Comparison of ENCODE assay signal across 22 mouse cellular contexts in genomic region chr1:62955340-62955739, GRCm38 (mm10).
A peak's percentile ranks its signal among the peaks of the same experiment; 100 is the strongest.
DNase-seq lines count a peak whose midpoint lies in the region; ATAC-seq and TF ChIP-seq lines count a peak whose summit lies in the region.
"Had no signal": no experiment of that assay in that cellular context is flagged by ENCODE, and none has a peak within 500 bp of the region (broad histone marks: within the 10 kb centered on the region; RNA-seq: fewer than 3 reads in every experiment).

No protein-coding gene starts in this region.

- DNase-seq in forebrain, embryonic 14.5 days (ENCODE audit: low spot score), result peak; percentile 53
- no peak for DNase-seq in lung, postnatal 0 days (ENCODE audit: low spot score)
- no peak for DNase-seq in lung, adult 2 months
- peak; percentile 62 for DNase-seq in Muller cell, postnatal 12 days (ENCODE audit: inconsistent ontology term)
- peak; percentile 70 for DNase-seq in brain, embryonic 14.5 days (ENCODE audit: low read depth)
- no peak for DNase-seq in left cerebral cortex, adult 2 months (ENCODE audit: extremely low spot score in 1 of 2, low spot score in 2 of 2)
- DNase-seq in cerebellum, adult 11-12 months, result no peak
- DNase-seq: adrenal gland, adult 8-10 months; adrenal gland, postnatal 14 days; adrenal gland, postnatal 36 days; cerebellum, adult 11 months; cerebellum, adult 2 months; cerebellum, adult 9-10 months; cerebellum, postnatal 10 days; cerebellum, postnatal 25 days; forebrain, postnatal 0 days had no signal

- 3% methylated on average over 6 of the region's 6 CpGs for WGBS in forebrain, embryonic 14.5 days
- WGBS in forebrain, embryonic 12.5 days, result 7% methylated on average over 6 of the region's 6 CpGs
- 75% methylated on average over 6 of the region's 6 CpGs for WGBS in lung, postnatal 0 days
- 79% methylated on average over 6 of the region's 6 CpGs for WGBS in lung, adult 2 months

- no peak overlapping the region for H3K9ac ChIP-seq in forebrain, embryonic 14.5 days (ENCODE audit: low read length)
- no peak overlapping the region for H3K9ac ChIP-seq in forebrain, embryonic 12.5 days
- no peak overlapping the region for H3K9ac ChIP-seq in lung, postnatal 0 days (replicated peaks; ENCODE audit: low read depth)
- H3K9ac ChIP-seq: embryonic facial prominence, embryonic 12.5 days; forebrain, embryonic 13.5 days; forebrain, postnatal 0 days had no signal

- no peak overlapping the region for H3K27ac ChIP-seq in forebrain, embryonic 14.5 days (ENCODE audit: low read depth, low read length)
- H3K27ac ChIP-seq in forebrain, embryonic 12.5 days, result no peak overlapping the region
- peak overlapping the region; percentile 68; the same call in 1 of the 2 replicates for H3K27ac ChIP-seq in lung, postnatal 0 days (ENCODE audit: low read length)
- H3K27ac ChIP-seq in left cerebral cortex, adult 2 months, result no peak overlapping the region
- H3K27ac ChIP-seq: embryonic facial prominence, embryonic 10.5 days; embryonic facial prominence, embryonic 12.5 days; forebrain, embryonic 13.5 days had no signal

- TF ChIP-seq CTCF in lung, postnatal 0 days (IDR thresholded peaks at IDR 0.05), result no peak
- TF ChIP-seq CTCF in lung, adult 2 months (IDR thresholded peaks at IDR 0.05; ENCODE audit: insufficient read depth, low read length), result no peak
- TF ChIP-seq CTCF in brain, embryonic 14.5 days (IDR thresholded peaks at IDR 0.05; ENCODE audit: borderline replicate concordance, extremely low read depth, insufficient read depth, insufficient read length), result no peak
- no peak for TF ChIP-seq CTCF in left cerebral cortex, adult 2 months (IDR thresholded peaks at IDR 0.05)

- no peak for TF ChIP-seq EP300 in lung, postnatal 0 days (IDR thresholded peaks at IDR 0.05)

- no peaks in the 10 kb centered on the region for H3K27me3 ChIP-seq in forebrain, embryonic 14.5 days (replicated peaks; ENCODE audit: control insufficient read depth, insufficient read depth, low read length)
- peaks cover 47% of the 10 kb centered on the region for H3K27me3 ChIP-seq in forebrain, embryonic 12.5 days
- H3K27me3 ChIP-seq in lung, postnatal 0 days (replicated peaks; ENCODE audit: insufficient read depth, low read length), result no peaks in the 10 kb centered on the region
- H3K27me3 ChIP-seq: embryonic facial prominence, embryonic 12.5 days; Patski had no signal

- TF ChIP-seq POLR2A in lung, adult 2 months (IDR thresholded peaks at IDR 0.05; ENCODE audit: borderline replicate concordance, extremely low read depth, low read depth, low read length), result no peak
- TF ChIP-seq POLR2A in brain, embryonic 14.5 days (IDR thresholded peaks at IDR 0.05; ENCODE audit: borderline replicate concordance, extremely low read depth, insufficient read depth, insufficient read length, poor library complexity, severe bottlenecking), result no peak

- no peaks in the 10 kb centered on the region for H3K4me1 ChIP-seq in forebrain, embryonic 14.5 days (ENCODE audit: control insufficient read depth, insufficient read depth, low read length)
- peaks cover 10% of the 10 kb centered on the region for H3K4me1 ChIP-seq in forebrain, embryonic 12.5 days
- H3K4me1 ChIP-seq in lung, postnatal 0 days (ENCODE audit: insufficient read depth, low read depth, low read length), result no peaks in the 10 kb centered on the region; the same call in 1 of the 2 replicates
- no peaks in the 10 kb centered on the region; the same call in 1 of the 2 replicates for H3K4me1 ChIP-seq in lung, adult 2 months (ENCODE audit: control insufficient read depth, insufficient read depth, low read length)
- H3K4me1 ChIP-seq: embryonic facial prominence, embryonic 12.5 days had no signal

- H3K9me3 ChIP-seq in forebrain, embryonic 14.5 days (replicated peaks; ENCODE audit: control insufficient read depth, low read length), result no peaks in the 10 kb centered on the region
- no peaks in the 10 kb centered on the region for H3K9me3 ChIP-seq in forebrain, embryonic 12.5 days
- H3K9me3 ChIP-seq in lung, postnatal 0 days (ENCODE audit: low read length), result no peaks in the 10 kb centered on the region
- H3K9me3 ChIP-seq: embryonic facial prominence, embryonic 10.5 days; embryonic facial prominence, embryonic 12.5 days; forebrain, embryonic 13.5 days had no signal

- ATAC-seq in forebrain, embryonic 14.5 days, result peak; percentile 23; the same call in 1 of the 2 replicates
- ATAC-seq in forebrain, embryonic 12.5 days (ENCODE audit: low FRiP score), result no peak
- ATAC-seq in lung, postnatal 0 days, result no peak
- ATAC-seq: activated CD4-positive, CD25-positive, alpha-beta regulatory T cell, adult 4 months; forebrain, embryonic 13.5 days; forebrain, postnatal 0 days; Patski had no signal

- H3K4me3 ChIP-seq in forebrain, embryonic 14.5 days (ENCODE audit: low read depth, low read length), result no peak overlapping the region
- no peak overlapping the region for H3K4me3 ChIP-seq in forebrain, embryonic 12.5 days (replicated peaks)
- H3K4me3 ChIP-seq in lung, postnatal 0 days (ENCODE audit: low read depth, low read length), result no peak overlapping the region
- H3K4me3 ChIP-seq in lung, adult 2 months (replicated peaks; ENCODE audit: extremely low read depth, low read depth, low read length), result no peak overlapping the region
- no peak overlapping the region for H3K4me3 ChIP-seq in left cerebral cortex, adult 2 months
- H3K4me3 ChIP-seq: embryonic facial prominence, embryonic 10.5 days; embryonic facial prominence, embryonic 12.5 days; forebrain, embryonic 13.5 days had no signal

- H3K36me3 ChIP-seq in forebrain, embryonic 14.5 days (ENCODE audit: control insufficient read depth, insufficient read depth, low read length), result no peaks in the 10 kb centered on the region
- no peaks in the 10 kb centered on the region for H3K36me3 ChIP-seq in forebrain, embryonic 12.5 days (replicated peaks)
- H3K36me3 ChIP-seq in lung, postnatal 0 days (ENCODE audit: insufficient read depth, low read length), result no peaks in the 10 kb centered on the region
- H3K36me3 ChIP-seq: embryonic facial prominence, embryonic 10.5 days; embryonic facial prominence, embryonic 12.5 days had no signal

- intact Hi-C loops in left cerebral cortex, adult 2 months (cut with DNase I), result no loop called here

- no peak overlapping the region for H3K4me2 ChIP-seq in forebrain, embryonic 14.5 days (ENCODE audit: low read length)
- no peak overlapping the region for H3K4me2 ChIP-seq in forebrain, embryonic 12.5 days
- H3K4me2 ChIP-seq in lung, postnatal 0 days (replicated peaks; ENCODE audit: low read depth, low read length), result no peak overlapping the region
- H3K4me2 ChIP-seq: embryonic facial prominence, embryonic 12.5 days; forebrain, embryonic 13.5 days had no signal

Comparison
In these comparisons a context has a peak if more than half of its experiments do, and no peak if none do; other contexts are left out.
1. DNase-seq: peak in forebrain, embryonic 14.5 days (single experiment), Muller cell, postnatal 12 days (single experiment) and brain, embryonic 14.5 days (single experiment); none in lung, postnatal 0 days (single experiment), lung, adult 2 months (single experiment), left cerebral cortex, adult 2 months (0 of 2) and cerebellum, adult 11-12 months (single experiment).